ENCODE assay signal across 23 mouse cellular contexts in the genomic region with DNA sequence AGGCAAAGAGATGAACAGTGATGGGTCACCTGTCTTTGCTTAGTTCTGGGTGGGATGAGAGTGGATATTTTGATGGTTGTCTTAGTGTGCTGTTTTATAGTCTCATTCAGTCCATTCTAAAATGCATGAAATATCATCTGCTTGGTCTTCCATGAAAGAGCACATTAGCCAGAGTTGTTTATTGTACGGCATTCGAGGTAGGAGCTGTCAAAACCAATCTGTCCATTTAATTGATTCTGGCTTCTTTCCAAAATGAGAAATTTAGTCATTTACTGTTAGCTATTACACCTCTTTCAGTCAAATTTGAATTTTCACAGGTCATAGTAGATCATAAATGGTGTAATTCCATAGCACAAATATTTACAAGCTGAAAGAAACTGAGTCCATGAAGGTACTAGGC.
A peak's percentile ranks its signal among the peaks of the same experiment; 100 is the strongest.
DNase-seq lines count a peak whose midpoint lies in the region; ATAC-seq and TF ChIP-seq lines count a peak whose summit lies in the region.
"Had no signal": no experiment of that assay in that cellular context is flagged by ENCODE, and none has a peak within 500 bp of the region (broad histone marks: within the 10 kb centered on the region; RNA-seq: fewer than 3 reads in every experiment).

No protein-coding gene starts in this region.

- no peak overlapping the region for H3K4me2 ChIP-seq in forebrain, embryonic 13.5 days
- no peak overlapping the region for H3K4me2 ChIP-seq in forebrain, postnatal 0 days (ENCODE audit: low read depth)
- no peak overlapping the region for H3K4me2 ChIP-seq in hindbrain, embryonic 14.5 days (replicated peaks)
- no peak overlapping the region for H3K4me2 ChIP-seq in hindbrain, embryonic 12.5 days (replicated peaks)
- no peak overlapping the region for H3K4me2 ChIP-seq in midbrain, postnatal 0 days (ENCODE audit: low read depth, low read length, poor library complexity, severe bottlenecking)
- H3K4me2 ChIP-seq in midbrain, embryonic 13.5 days (replicated peaks) = no peak overlapping the region
- H3K4me2 ChIP-seq: embryonic facial prominence, embryonic 12.5 days; embryonic facial prominence, embryonic 15.5 days; forebrain, embryonic 12.5 days; heart, embryonic 11.5 days had no signal

- no peaks in the 10 kb centered on the region for H3K4me1 ChIP-seq in forebrain, embryonic 13.5 days
- H3K4me1 ChIP-seq in forebrain, postnatal 0 days (ENCODE audit: insufficient read depth) = no peaks in the 10 kb centered on the region
- H3K4me1 ChIP-seq in hindbrain, embryonic 14.5 days (replicated peaks; ENCODE audit: control insufficient read depth, insufficient read depth, low read length) = no peaks in the 10 kb centered on the region
- no peaks in the 10 kb centered on the region for H3K4me1 ChIP-seq in hindbrain, embryonic 12.5 days
- H3K4me1 ChIP-seq in midbrain, postnatal 0 days (ENCODE audit: insufficient read depth, low read length) = no peaks in the 10 kb centered on the region
- no peaks in the 10 kb centered on the region for H3K4me1 ChIP-seq in midbrain, embryonic 13.5 days (replicated peaks)
- H3K4me1 ChIP-seq: embryonic facial prominence, embryonic 12.5 days; embryonic facial prominence, embryonic 15.5 days; forebrain, embryonic 12.5 days had no signal

- no peak for TF ChIP-seq CTCF in forebrain, postnatal 0 days (IDR thresholded peaks at IDR 0.05; ENCODE audit: low read depth)
- TF ChIP-seq CTCF in midbrain, postnatal 0 days (IDR thresholded peaks at IDR 0.05) = no peak

- H3K9me3 ChIP-seq in forebrain, embryonic 13.5 days (replicated peaks) = no peaks in the 10 kb centered on the region
- H3K9me3 ChIP-seq in forebrain, postnatal 0 days (ENCODE audit: low read length) = no peaks in the 10 kb centered on the region
- no peaks in the 10 kb centered on the region for H3K9me3 ChIP-seq in hindbrain, embryonic 14.5 days (ENCODE audit: control insufficient read depth, low read length)
- H3K9me3 ChIP-seq in hindbrain, embryonic 12.5 days (replicated peaks) = no peaks in the 10 kb centered on the region
- no peaks in the 10 kb centered on the region for H3K9me3 ChIP-seq in midbrain, postnatal 0 days (ENCODE audit: low read length)
- H3K9me3 ChIP-seq in midbrain, embryonic 13.5 days = no peaks in the 10 kb centered on the region
- H3K9me3 ChIP-seq: embryonic facial prominence, embryonic 12.5 days; embryonic facial prominence, embryonic 15.5 days; forebrain, embryonic 12.5 days had no signal

- H3K27me3 ChIP-seq in forebrain, embryonic 13.5 days = no peaks in the 10 kb centered on the region
- no peaks in the 10 kb centered on the region for H3K27me3 ChIP-seq in forebrain, postnatal 0 days (ENCODE audit: insufficient read depth, low read length)
- no peaks in the 10 kb centered on the region for H3K27me3 ChIP-seq in hindbrain, embryonic 14.5 days (ENCODE audit: control insufficient read depth, insufficient read depth, low read length)
- no peaks in the 10 kb centered on the region for H3K27me3 ChIP-seq in hindbrain, embryonic 12.5 days
- no peaks in the 10 kb centered on the region for H3K27me3 ChIP-seq in midbrain, postnatal 0 days (ENCODE audit: insufficient read depth, low read length)
- no peaks in the 10 kb centered on the region for H3K27me3 ChIP-seq in midbrain, embryonic 13.5 days
- H3K27me3 ChIP-seq: embryonic facial prominence, embryonic 12.5 days; embryonic facial prominence, embryonic 15.5 days; forebrain, embryonic 12.5 days; Patski had no signal

- H3K4me3 ChIP-seq in forebrain, embryonic 13.5 days = no peak overlapping the region
- H3K4me3 ChIP-seq in forebrain, postnatal 0 days (ENCODE audit: low read depth, low read length) = no peak overlapping the region
- no peak overlapping the region for H3K4me3 ChIP-seq in hindbrain, embryonic 14.5 days (replicated peaks; ENCODE audit: low read length)
- H3K4me3 ChIP-seq in hindbrain, embryonic 12.5 days = no peak overlapping the region
- no peak overlapping the region for H3K4me3 ChIP-seq in midbrain, postnatal 0 days (ENCODE audit: low read depth, low read length)
- no peak overlapping the region for H3K4me3 ChIP-seq in midbrain, embryonic 13.5 days (replicated peaks)
- H3K4me3 ChIP-seq: embryonic facial prominence, embryonic 12.5 days; embryonic facial prominence, embryonic 15.5 days; forebrain, embryonic 12.5 days; gastrocnemius, adult 2 months had no signal

- WGBS in forebrain, embryonic 13.5 days = 51% methylated on average over 2 of the region's 2 CpGs
- 33% methylated on average over 2 of the region's 2 CpGs for WGBS in forebrain, postnatal 0 days
- WGBS in hindbrain, embryonic 14.5 days = 58% methylated on average over 2 of the region's 2 CpGs
- 73% methylated on average over 2 of the region's 2 CpGs for WGBS in hindbrain, embryonic 12.5 days
- 62% methylated on average over 2 of the region's 2 CpGs for WGBS in midbrain, postnatal 0 days
- 83% methylated on average over 2 of the region's 2 CpGs for WGBS in midbrain, embryonic 13.5 days

- H3K27ac ChIP-seq in forebrain, embryonic 13.5 days = 0 out of 2 replicates have a peak overlapping the region, but pooled peaks have one; percentile 10
- no peak overlapping the region for H3K27ac ChIP-seq in forebrain, postnatal 0 days (ENCODE audit: low read depth, low read length)
- H3K27ac ChIP-seq in hindbrain, embryonic 14.5 days = no peak overlapping the region
- H3K27ac ChIP-seq in hindbrain, embryonic 12.5 days = no peak overlapping the region
- H3K27ac ChIP-seq in midbrain, postnatal 0 days (ENCODE audit: low read depth, low read length) = no peak overlapping the region
- no peak overlapping the region for H3K27ac ChIP-seq in midbrain, embryonic 13.5 days
- H3K27ac ChIP-seq: embryonic facial prominence, embryonic 12.5 days; embryonic facial prominence, embryonic 15.5 days; forebrain, embryonic 12.5 days; gastrocnemius, adult 2 months had no signal

- intact Hi-C loops in left cerebral cortex, postnatal 4 days (cut with DNase I) = no loop called here

- H3K9ac ChIP-seq in forebrain, embryonic 13.5 days = no peak overlapping the region
- no peak overlapping the region for H3K9ac ChIP-seq in forebrain, postnatal 0 days
- H3K9ac ChIP-seq in hindbrain, embryonic 14.5 days = no peak overlapping the region
- H3K9ac ChIP-seq in hindbrain, embryonic 12.5 days = no peak overlapping the region
- no peak overlapping the region for H3K9ac ChIP-seq in midbrain, postnatal 0 days (replicated peaks; ENCODE audit: low read length, poor library complexity, severe bottlenecking)
- no peak overlapping the region for H3K9ac ChIP-seq in midbrain, embryonic 13.5 days (replicated peaks)
- H3K9ac ChIP-seq: embryonic facial prominence, embryonic 12.5 days; embryonic facial prominence, embryonic 15.5 days; forebrain, embryonic 12.5 days had no signal

- DNase-seq in forebrain, postnatal 0 days = no peak
- peak; percentile 28 for DNase-seq in hindbrain, embryonic 14.5 days (ENCODE audit: low spot score)
- DNase-seq in midbrain, postnatal 0 days (ENCODE audit: low spot score) = peak; percentile 48
- no peak for DNase-seq in left cerebral cortex, postnatal 4 days
- no peak for DNase-seq in left cerebral cortex, adult 8-10 months (ENCODE audit: low spot score in 2 of 2)
- DNase-seq: adrenal gland, postnatal 10 days; adrenal gland, postnatal 36 days; cerebellum, adult 11 months; cerebellum, adult 2 months; cerebellum, adult 9-11 months; cerebellum, postnatal 25 days; gastrocnemius, adult 2 months; gastrocnemius, postnatal 14 days; heart, adult 11 months had no signal

- ATAC-seq in forebrain, embryonic 13.5 days = 0 out of 2 replicates have a peak, but pooled peaks have one; percentile 6
- no peak for ATAC-seq in forebrain, postnatal 0 days
- ATAC-seq in hindbrain, embryonic 14.5 days (ENCODE audit: low FRiP score) = no peak; the same call in 1 of the 2 replicates
- no peak for ATAC-seq in hindbrain, embryonic 12.5 days (ENCODE audit: low FRiP score)
- ATAC-seq in midbrain, postnatal 0 days (ENCODE audit: low FRiP score) = no peak
- no peak for ATAC-seq in midbrain, embryonic 13.5 days
- ATAC-seq: intestine, postnatal 0 days; Patski had no signal

- H3K36me3 ChIP-seq in forebrain, embryonic 13.5 days (ENCODE audit: poor library complexity, severe bottlenecking) = no peaks in the 10 kb centered on the region
- no peaks in the 10 kb centered on the region for H3K36me3 ChIP-seq in forebrain, postnatal 0 days (ENCODE audit: insufficient read depth)
- no peaks in the 10 kb centered on the region for H3K36me3 ChIP-seq in hindbrain, embryonic 14.5 days (replicated peaks; ENCODE audit: control insufficient read depth, insufficient read depth)
- H3K36me3 ChIP-seq in hindbrain, embryonic 12.5 days = no peaks in the 10 kb centered on the region
- H3K36me3 ChIP-seq in midbrain, postnatal 0 days (ENCODE audit: insufficient read depth, low read length) = no peaks in the 10 kb centered on the region
- H3K36me3 ChIP-seq in midbrain, embryonic 13.5 days = no peaks in the 10 kb centered on the region
- H3K36me3 ChIP-seq: embryonic facial prominence, embryonic 12.5 days; embryonic facial prominence, embryonic 15.5 days; forebrain, embryonic 12.5 days had no signal

Comparison
In these comparisons a context has a peak if more than half of its experiments do, and no peak if none do; other contexts are left out.
1. DNase-seq: peak in hindbrain, embryonic 14.5 days (single experiment) and midbrain, postnatal 0 days (single experiment); none in forebrain, postnatal 0 days (single experiment), left cerebral cortex, postnatal 4 days (single experiment) and left cerebral cortex, adult 8-10 months (0 of 2).